Mouse (Mus musculus) heart, adult 2 months (tissue): ENCODE data around the gene Fig4. TPM values are rescaled to one million over a fixed set of nuclear protein-coding genes. Genes with fewer than 3 reads are reported as not detected.

ENCODE experiments used
- DNase-seq, 2 experiments: peaks; one replicate each; pipeline ENCODE4 v3.0.0; 2021
- H3K27ac ChIP-seq: fragments of 200-600 bp; 2 replicates; pipeline ENCODE4 v1.8.1; 2022
- H3K27me3 ChIP-seq: fragments of 200-500 bp; 2 replicates; pipeline ENCODE4 v1.6.1; 2012; ENCODE audit warnings: mild to moderate bottlenecking, low read length, inconsistent platforms, mixed read lengths; ENCODE audit not compliant: control insufficient read depth, insufficient read depth
- H3K36me3 ChIP-seq: fragments of 200-500 bp; 2 replicates; pipeline ENCODE4 v1.6.1; 2012; ENCODE audit warnings: low read length, inconsistent platforms; ENCODE audit not compliant: control insufficient read depth, insufficient read depth
- H3K4me1 ChIP-seq: fragments of 200-500 bp; 2 replicates; pipeline ENCODE4 v1.6.1; 2011; ENCODE audit warnings: low read length; ENCODE audit not compliant: control insufficient read depth, insufficient read depth
- H3K4me3 ChIP-seq: fragments of 200-600 bp; 2 replicates; pipeline ENCODE4 v1.8.1; 2022
- H3K79me2 ChIP-seq: fragments of 200-500 bp; replicated peaks from 2 replicates; pipeline ENCODE4 v1.6.1; 2012; ENCODE audit warnings: mild to moderate bottlenecking, inconsistent platforms, low read length, moderate library complexity, mixed read lengths; ENCODE audit not compliant: control insufficient read depth, insufficient read depth
- H3K9ac ChIP-seq: fragments of 200-500 bp; 2 replicates; pipeline ENCODE4 v1.6.1; 2012; ENCODE audit warnings: low read depth, mild to moderate bottlenecking, control low read depth, inconsistent platforms, low read length, mixed read lengths
- CTCF ChIP-seq: fragments of 200-600 bp; IDR thresholded peaks from 2 replicates; pipeline ENCODE4 v1.8.1; 2022; ENCODE audit warnings: antibody characterized with exemption, mild to moderate bottlenecking, moderate library complexity
- EP300 ChIP-seq: fragments of 200-500 bp; IDR thresholded peaks from 2 replicates; pipeline ENCODE4 v1.6.1; 2011; ENCODE audit warnings: low read depth, low read length, control low read depth; ENCODE audit not compliant: insufficient read depth
- POLR2A ChIP-seq: fragments of 200-500 bp; IDR thresholded peaks from 2 replicates; pipeline ENCODE4 v1.6.1; 2011; ENCODE audit warnings: mild to moderate bottlenecking, low read depth, low read length, control low read depth; ENCODE audit not compliant: insufficient read depth
- WGBS: fragments of 180-500 bp; shearing (Covaris S2); methylation state at CpG from one replicate; pipeline ENCODE4 v1.1.7; 2018; 5-methylcytosine and 5-hydroxymethylcytosine counted together
- intact Hi-C: fragments of 180-260 bp; cut with DNase I; formaldehyde crosslinking; loops from one replicate; pipeline ENCODE4 v1.15.1; 2025
- polyA plus RNA-seq: library from polyadenylated mRNA; depleted of rRNA; stranded (reverse); fragments of >200 nt; gene quantifications from 2 replicates; pipeline ENCODE4 v1.2.3, GENCODE M21; 2012
- total RNA-seq, 2 experiments: library from RNA; stranded (reverse); gene quantifications; 2 replicates each; pipeline ENCODE4 v1.2.3; 2021

Fig4 gene
- total and polyA plus RNA-seq, 3 experiments, result 17.8 to 25.6 (median 22.1) TPM

DNA sequence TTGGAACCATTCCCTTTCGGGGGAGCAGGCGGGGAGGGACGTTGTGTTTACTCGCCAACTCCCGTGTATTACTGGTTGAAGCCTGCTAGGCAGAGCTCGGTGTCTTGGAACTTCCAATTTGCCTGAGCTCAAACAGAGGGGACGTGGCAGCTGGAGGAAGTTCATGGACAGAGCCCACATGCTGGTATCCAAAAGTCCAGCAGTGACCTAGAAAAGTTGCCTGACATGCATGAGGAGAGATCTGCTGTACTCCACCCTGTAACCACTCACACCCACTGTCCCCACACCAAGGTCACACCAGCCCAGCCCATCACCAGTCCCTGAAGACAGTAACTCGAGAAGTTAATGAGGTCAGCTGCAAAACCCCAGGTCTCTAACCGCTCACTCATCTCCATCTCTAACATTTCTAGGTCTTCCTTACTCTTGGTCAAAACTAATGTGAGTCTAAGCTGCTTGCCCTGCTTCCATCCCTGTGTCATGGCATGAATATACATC lies 1.9 kb upstream of the Fig4 start:
- no peaks in the 10 kb centered on the region; the same call in 1 of the 2 replicates for H3K4me1 ChIP-seq
- no peak overlapping the region for H3K9ac ChIP-seq
- no peaks in the 10 kb centered on the region for H3K27me3 ChIP-seq
- no peaks in the 10 kb centered on the region for H3K79me2 ChIP-seq
- intact Hi-C loops, result loop anchor here (5.0 kb wide), 1 partner anchor 212 kb away; the partner anchor contains the start of gene Cd164
- no peak overlapping the region for H3K4me3 ChIP-seq
- TF ChIP-seq EP300, result no peak
- TF ChIP-seq POLR2A, result no peak
- no peak for TF ChIP-seq CTCF
- no peak overlapping the region for H3K27ac ChIP-seq
- 74% methylated on average over 9 of the region's 9 CpGs for WGBS
- DNase-seq, result peak in 1 of 2 experiments; percentile 13
- no peaks in the 10 kb centered on the region; the same call in 1 of the 2 replicates for H3K36me3 ChIP-seq

DNA sequence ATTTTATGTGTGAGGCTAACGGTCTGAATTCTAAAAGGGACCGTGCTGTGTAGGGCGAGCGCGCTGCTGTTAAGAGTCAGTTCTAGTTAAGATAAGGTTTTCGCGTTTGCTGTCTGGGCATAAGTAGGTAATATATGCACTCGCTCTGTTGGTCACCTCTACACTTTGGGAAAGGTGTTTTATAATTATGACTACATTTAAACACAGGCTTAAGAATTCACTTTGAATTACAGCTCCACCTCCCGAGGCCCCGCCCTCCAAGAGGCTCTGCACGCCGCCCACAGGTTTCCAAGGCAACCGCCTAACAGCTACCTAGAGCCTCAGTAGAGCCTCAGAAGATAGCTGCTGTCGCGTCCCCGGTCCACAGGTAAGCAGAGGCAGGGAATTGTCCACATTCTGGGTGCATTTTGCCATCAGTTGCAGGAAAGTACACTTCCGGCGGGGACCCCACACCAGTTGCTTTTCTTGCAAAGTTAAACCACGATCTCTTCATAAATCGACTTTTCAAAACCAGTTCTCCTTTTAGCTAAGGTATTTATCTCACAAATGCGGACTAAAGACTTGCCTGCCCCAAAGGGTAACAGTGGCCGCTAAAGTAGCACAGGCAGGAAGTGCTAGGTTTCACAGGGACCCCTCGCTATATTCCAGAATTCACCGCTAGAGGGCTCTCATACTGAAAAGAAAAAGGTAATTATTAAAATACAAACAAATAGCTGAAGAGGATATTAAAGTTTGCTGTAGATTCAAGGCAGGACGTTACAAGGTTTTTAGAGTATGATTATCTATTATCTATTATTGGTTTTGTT lies 782 bp upstream of the Fig4 start, which contains the start of gene Ak9:
TSS of gene Ak9 (plus strand) at position 342 of the 806 bp plus-strand sequence.
- peak within 1 kb of the TSS; percentile 75 for H3K27ac ChIP-seq
- intact Hi-C loops, result loop anchor here (5.0 kb wide), 1 partner anchor 213 kb away; the partner anchor contains the start of gene Cd164
- WGBS, result under 1% methylated on average over 25 of the region's 25 CpGs

DNA sequence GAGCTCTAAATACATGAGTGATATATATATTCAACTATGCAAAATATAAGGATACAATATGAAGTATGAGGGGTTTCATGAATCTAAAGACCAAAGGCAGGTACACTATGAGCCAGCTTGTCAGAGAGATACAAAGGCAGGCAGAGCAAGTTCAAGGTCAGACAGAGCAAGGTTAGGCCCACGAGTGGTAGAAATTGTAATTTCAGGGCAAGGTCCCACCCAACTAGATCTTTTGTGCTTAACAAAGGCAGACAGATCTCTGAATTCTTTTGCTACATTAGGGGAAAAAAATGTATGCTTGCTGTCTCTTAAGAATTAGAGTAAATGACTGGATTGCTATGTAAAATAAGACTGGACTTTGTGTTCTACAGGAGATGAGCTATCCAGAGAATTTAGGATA lies 2.9 kb downstream of the Fig4 start:
- intact Hi-C loops, result loop anchor here (5.0 kb wide), 1 partner anchor 217 kb away; the partner anchor contains the start of gene Cd164
- no peak overlapping the region for H3K9ac ChIP-seq
- no peaks in the 10 kb centered on the region; the same call in 1 of the 2 replicates for H3K36me3 ChIP-seq
- H3K27ac ChIP-seq, result no peak overlapping the region
- DNase-seq, result no peak
- no peaks in the 10 kb centered on the region; the same call in 1 of the 2 replicates for H3K4me1 ChIP-seq
- H3K27me3 ChIP-seq, result no peaks in the 10 kb centered on the region
- 38% methylated on average over 1 of the region's 1 CpGs for WGBS
- TF ChIP-seq POLR2A, result no peak
- TF ChIP-seq EP300, result no peak
- no peak for TF ChIP-seq CTCF
- no peaks in the 10 kb centered on the region; the same call in 1 of the 2 replicates for H3K79me2 ChIP-seq
- H3K4me3 ChIP-seq, result no peak overlapping the region

More for the DNA sequence above, 782 bp upstream of the Fig4 start, which contains the start of gene Ak9:
- H3K4me3 ChIP-seq, result peak within 1 kb of the TSS; percentile 94
- H3K9ac ChIP-seq, result peak within 1 kb of the TSS; percentile 93
- no peaks in the 10 kb centered on the region; the same call in 1 of the 2 replicates for H3K36me3 ChIP-seq
- TF ChIP-seq CTCF (peak; percentile 89), EP300 (0 out of 2 replicates have a peak, but pooled peaks have one; percentile 55), POLR2A (no peak)
- H3K4me1 ChIP-seq, result no peaks in the 10 kb centered on the region; the same call in 1 of the 2 replicates
- H3K27me3 ChIP-seq, result no peaks in the 10 kb centered on the region
- H3K79me2 ChIP-seq, result no peaks in the 10 kb centered on the region
- DNase-seq, result peak; percentile 88 to 89

DNA sequence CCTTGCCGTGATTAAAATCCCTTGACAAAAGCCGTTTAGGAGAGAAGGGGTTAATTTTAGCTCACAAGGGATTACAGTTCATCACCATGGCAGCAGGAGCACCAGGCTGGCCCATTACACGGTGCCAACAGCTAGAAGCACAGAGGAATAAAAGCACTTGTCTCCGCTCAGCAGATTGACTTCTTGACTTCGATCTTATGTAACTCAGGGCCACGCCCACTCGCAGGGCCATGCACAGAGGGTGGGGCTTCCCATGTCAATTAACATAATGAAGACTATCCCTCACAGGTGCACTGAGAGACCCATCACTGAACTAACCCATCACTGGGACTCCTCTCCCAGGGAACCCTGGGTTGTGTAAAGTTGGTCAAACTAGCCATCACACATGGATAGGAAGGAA lies 7.9 kb downstream of the Fig4 start:
- H3K36me3 ChIP-seq, result no peaks in the 10 kb centered on the region
- no peaks in the 10 kb centered on the region; the same call in 1 of the 2 replicates for H3K79me2 ChIP-seq
- no peak for DNase-seq
- H3K27ac ChIP-seq, result no peak overlapping the region
- no peak overlapping the region for H3K9ac ChIP-seq
- 50% methylated on average over 7 of the region's 7 CpGs for WGBS
- TF ChIP-seq CTCF (no peak), POLR2A (no peak), EP300 (no peak)
- intact Hi-C loops, result no loop called here
- H3K4me3 ChIP-seq, result no peak overlapping the region
- peaks cover 2% of the 10 kb centered on the region; the same call in 1 of the 2 replicates for H3K4me1 ChIP-seq
- no peaks in the 10 kb centered on the region for H3K27me3 ChIP-seq

DNA sequence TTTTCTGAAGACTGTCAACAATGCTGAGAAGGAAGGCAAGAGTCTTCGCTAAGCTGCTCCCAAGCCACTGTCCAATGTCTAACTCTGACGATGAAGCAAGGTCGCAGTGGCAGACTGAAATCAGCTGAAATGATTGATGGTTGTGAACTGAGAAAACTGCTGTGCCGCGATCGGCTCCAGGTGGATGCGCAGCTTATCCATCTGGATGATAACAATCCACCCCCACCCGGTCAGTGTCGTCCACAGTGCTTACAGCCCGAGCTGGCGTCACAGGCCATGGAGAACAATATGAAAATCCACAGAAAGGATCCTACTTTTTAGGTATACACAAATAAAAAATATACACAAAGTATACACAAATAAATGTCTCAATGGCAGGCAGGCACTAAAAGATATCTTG lies 8.3 kb downstream of the Fig4 start:
- no peak for TF ChIP-seq POLR2A
- TF ChIP-seq CTCF, result no peak
- TF ChIP-seq EP300, result no peak
- intact Hi-C loops, result no loop called here
- WGBS, result 81% methylated on average over 11 of the region's 11 CpGs
- Histone ChIP-seq H3K9ac (no peak overlapping the region), H3K4me3 (no peak overlapping the region), H3K27me3 (no peaks in the 10 kb centered on the region), H3K4me1 (peaks cover 2% of the 10 kb centered on the region; the same call in 1 of the 2 replicates), H3K79me2 (no peaks in the 10 kb centered on the region; the same call in 1 of the 2 replicates), H3K36me3 (no peaks in the 10 kb centered on the region), H3K27ac (no peak overlapping the region)
- no peak for DNase-seq

DNA sequence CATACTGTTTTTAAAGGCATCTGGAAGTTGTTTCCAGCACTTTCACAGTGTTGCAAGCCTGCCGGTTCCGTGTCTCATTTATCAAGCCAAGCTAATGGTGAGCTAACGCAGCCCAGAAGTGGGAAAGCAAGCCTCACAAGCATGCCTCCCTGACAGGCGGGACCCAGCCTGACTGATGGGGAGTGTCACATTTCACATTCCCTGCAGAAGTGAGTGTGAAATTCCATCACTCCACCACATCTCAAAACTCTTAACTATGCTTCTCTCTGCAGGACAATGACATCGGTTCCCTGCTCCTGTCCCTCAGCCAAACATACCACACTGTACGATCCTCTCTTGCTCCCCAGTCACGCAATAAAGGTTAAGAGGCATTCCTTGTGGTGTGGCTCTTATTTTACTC lies 10.0 kb downstream of the Fig4 start:
- Histone ChIP-seq H3K27me3 (no peaks in the 10 kb centered on the region), H3K27ac (peak overlapping the region; percentile 66), H3K4me3 (no peak overlapping the region), H3K36me3 (no peaks in the 10 kb centered on the region), H3K4me1 (peaks cover 3% of the 10 kb centered on the region), H3K9ac (no peak overlapping the region), H3K79me2 (peaks cover 3% of the 10 kb centered on the region; the same call in 1 of the 2 replicates)
- peak in 1 of 2 experiments; percentile 43 for DNase-seq
- intact Hi-C loops, result no loop called here
- 12% methylated on average over 7 of the region's 7 CpGs for WGBS
- no peak for TF ChIP-seq POLR2A
- TF ChIP-seq EP300, result peak; percentile 69
